ENCODE assay signal across 28 mouse cellular contexts in genomic region chr10:84901676-84902075, GRCm38 (mm10). TPM values are rescaled to one million over a fixed set of nuclear protein-coding genes. Genes with fewer than 3 reads are reported as not detected.
A peak's percentile ranks its signal among the peaks of the same experiment; 100 is the strongest.
DNase-seq lines count a peak whose midpoint lies in the region; ATAC-seq and TF ChIP-seq lines count a peak whose summit lies in the region.
"Had no signal": no experiment of that assay in that cellular context is flagged by ENCODE, and none has a peak within 500 bp of the region (broad histone marks: within the 10 kb centered on the region; RNA-seq: fewer than 3 reads in every experiment).

No protein-coding gene starts in this region.

- no peaks in the 10 kb centered on the region for H3K9me3 ChIP-seq in forebrain, embryonic 11.5 days (ENCODE audit: control insufficient read depth, low read length)
- H3K9me3 ChIP-seq in forebrain, embryonic 14.5 days (replicated peaks; ENCODE audit: control insufficient read depth, low read length) = no peaks in the 10 kb centered on the region
- H3K9me3 ChIP-seq in liver, embryonic 11.5 days (ENCODE audit: control insufficient read depth, low read length) = no peaks in the 10 kb centered on the region
- H3K9me3 ChIP-seq: embryonic facial prominence, embryonic 10.5 days; embryonic facial prominence, embryonic 15.5 days; forebrain, embryonic 13.5 days; heart, embryonic 13.5 days; hindbrain, embryonic 12.5 days; intestine, embryonic 15.5 days; lung, embryonic 15.5 days; neural tube, embryonic 12.5 days had no signal

- H3K4me3 ChIP-seq in forebrain, embryonic 11.5 days (ENCODE audit: low read depth, low read length) = no peak overlapping the region
- H3K4me3 ChIP-seq in forebrain, embryonic 14.5 days (ENCODE audit: low read depth, low read length) = no peak overlapping the region
- H3K4me3 ChIP-seq in liver, adult 2 months (ENCODE audit: insufficient read depth, low read depth, low read length) = no peak overlapping the region
- H3K4me3 ChIP-seq in liver, embryonic 11.5 days (ENCODE audit: low read depth, low read length) = no peak overlapping the region
- H3K4me3 ChIP-seq: embryonic facial prominence, embryonic 10.5 days; embryonic facial prominence, embryonic 15.5 days; forebrain, embryonic 13.5 days; heart, embryonic 13.5 days; hindbrain, embryonic 12.5 days; intestine, embryonic 15.5 days; lung, embryonic 15.5 days; neural tube, embryonic 12.5 days had no signal

- H3K27ac ChIP-seq in forebrain, embryonic 11.5 days (ENCODE audit: low read depth, low read length) = no peak overlapping the region
- H3K27ac ChIP-seq in forebrain, embryonic 14.5 days (ENCODE audit: low read depth, low read length) = no peak overlapping the region
- H3K27ac ChIP-seq in liver, adult 2 months (replicated peaks; ENCODE audit: insufficient read depth, low read depth, low read length) = no peak overlapping the region
- H3K27ac ChIP-seq in liver, embryonic 11.5 days (ENCODE audit: low read depth, low read length) = no peak overlapping the region
- H3K27ac ChIP-seq: embryonic facial prominence, embryonic 10.5 days; embryonic facial prominence, embryonic 15.5 days; forebrain, embryonic 13.5 days; heart, embryonic 13.5 days; hindbrain, embryonic 12.5 days; hindbrain, postnatal 0 days; intestine, embryonic 15.5 days; lung, embryonic 15.5 days; neural tube, embryonic 12.5 days; stomach, postnatal 0 days had no signal

- TF ChIP-seq POLR2A in liver, adult 2 months (IDR thresholded peaks at IDR 0.05; ENCODE audit: extremely low read depth, insufficient read depth, low read length) = no peak

- ATAC-seq in forebrain, embryonic 11.5 days (replicated peaks; ENCODE audit: low FRiP score) = no peak
- ATAC-seq in forebrain, embryonic 14.5 days = no peak
- ATAC-seq in liver, embryonic 11.5 days (replicated peaks; ENCODE audit: low FRiP score) = no peak
- ATAC-seq: CD4-positive, CD25-positive, alpha-beta regulatory T cell, adult 4 months; forebrain, embryonic 13.5 days; hindbrain, postnatal 0 days; intestine, embryonic 15.5 days; midbrain, embryonic 16.5 days had no signal

- peaks cover 4% of the 10 kb centered on the region; the same call in 1 of the 2 replicates for H3K4me1 ChIP-seq in forebrain, embryonic 11.5 days (replicated peaks; ENCODE audit: control insufficient read depth, insufficient read depth, low read length)
- H3K4me1 ChIP-seq in forebrain, embryonic 14.5 days (ENCODE audit: control insufficient read depth, insufficient read depth, low read length) = peaks cover 11% of the 10 kb centered on the region
- no peaks in the 10 kb centered on the region; the same call in none of the 2 replicates for H3K4me1 ChIP-seq in liver, adult 2 months (ENCODE audit: control insufficient read depth, insufficient read depth, low read length)
- peaks cover 24% of the 10 kb centered on the region for H3K4me1 ChIP-seq in liver, embryonic 11.5 days (replicated peaks; ENCODE audit: control insufficient read depth, insufficient read depth, low read length)

- intact Hi-C loops in heart, postnatal 25 days (cut with DNase I) = no loop called here

- WGBS in forebrain, embryonic 11.5 days = 77% methylated on average over 5 of the region's 5 CpGs
- 83% methylated on average over 5 of the region's 5 CpGs for WGBS in forebrain, embryonic 14.5 days
- WGBS in liver, adult 2 months = 74% methylated on average over 5 of the region's 5 CpGs
- WGBS in liver, embryonic 11.5 days = 80% methylated on average over 5 of the region's 5 CpGs

- no peaks in the 10 kb centered on the region for H3K27me3 ChIP-seq in forebrain, embryonic 11.5 days (ENCODE audit: control insufficient read depth, insufficient read depth, low read length)
- no peaks in the 10 kb centered on the region for H3K27me3 ChIP-seq in forebrain, embryonic 14.5 days (replicated peaks; ENCODE audit: control insufficient read depth, insufficient read depth, low read length)
- H3K27me3 ChIP-seq in liver, adult 2 months (ENCODE audit: control insufficient read depth, insufficient read depth, low read length) = no peaks in the 10 kb centered on the region
- no peaks in the 10 kb centered on the region for H3K27me3 ChIP-seq in liver, embryonic 11.5 days (replicated peaks; ENCODE audit: control insufficient read depth, insufficient read depth, low read length)
- H3K27me3 ChIP-seq: embryonic facial prominence, embryonic 15.5 days; forebrain, embryonic 13.5 days; heart, embryonic 13.5 days; hindbrain, embryonic 12.5 days; intestine, embryonic 15.5 days; lung, embryonic 15.5 days; neural tube, embryonic 12.5 days had no signal

- H3K4me2 ChIP-seq in forebrain, embryonic 11.5 days (ENCODE audit: low read depth, low read length, severe bottlenecking) = no peak overlapping the region
- no peak overlapping the region for H3K4me2 ChIP-seq in forebrain, embryonic 14.5 days (ENCODE audit: low read length)
- no peak overlapping the region for H3K4me2 ChIP-seq in liver, embryonic 11.5 days
- H3K4me2 ChIP-seq: embryonic facial prominence, embryonic 15.5 days; forebrain, embryonic 13.5 days; heart, embryonic 13.5 days; hindbrain, embryonic 12.5 days; intestine, embryonic 15.5 days; lung, embryonic 15.5 days; midbrain, embryonic 11.5 days; neural tube, embryonic 12.5 days had no signal

- H3K36me3 ChIP-seq in forebrain, embryonic 11.5 days (ENCODE audit: control insufficient read depth, insufficient read depth, low read length) = no peaks in the 10 kb centered on the region; the same call in 1 of the 2 replicates
- peaks cover 6% of the 10 kb centered on the region; the same call in 1 of the 2 replicates for H3K36me3 ChIP-seq in forebrain, embryonic 14.5 days (ENCODE audit: control insufficient read depth, insufficient read depth, low read length)
- no peaks in the 10 kb centered on the region for H3K36me3 ChIP-seq in liver, adult 2 months (ENCODE audit: control insufficient read depth, insufficient read depth, low read length)
- H3K36me3 ChIP-seq in liver, embryonic 11.5 days (ENCODE audit: control insufficient read depth, insufficient read depth, low read length) = no peaks in the 10 kb centered on the region
- H3K36me3 ChIP-seq: embryonic facial prominence, embryonic 10.5 days; embryonic facial prominence, embryonic 15.5 days; heart, embryonic 13.5 days; intestine, embryonic 15.5 days; lung, embryonic 15.5 days had no signal

- peak; percentile 21 for DNase-seq in forebrain, embryonic 11.5 days (ENCODE audit: low spot score)
- no peak for DNase-seq in forebrain, embryonic 14.5 days (ENCODE audit: low spot score)
- peak; percentile 40 to 64 for DNase-seq in heart, adult 18-20 months
- DNase-seq in heart, postnatal 25 days (ENCODE audit: low spot score) = no peak
- DNase-seq in liver, adult 2 months (ENCODE audit: extremely low read depth, low read depth, low spot score) = peak; percentile 73
- no peak for DNase-seq in liver, embryonic 11.5 days (ENCODE audit: low spot score)
- DNase-seq in layer of hippocampus, adult 9-10 months (ENCODE audit: low spot score) = no peak
- DNase-seq: cerebellum, adult 8-10 months; cerebellum, postnatal 25 days; layer of hippocampus, postnatal 36 days; left cerebral cortex, postnatal 4 days; liver; right cerebral cortex, adult 18-20 months; thymus, adult 18-20 months; thymus, postnatal 36 days had no signal

- no peaks in the 10 kb centered on the region for H3K79me2 ChIP-seq in liver, adult 2 months (ENCODE audit: control insufficient read depth, insufficient read depth, low read length)

- no peak overlapping the region for H3K9ac ChIP-seq in forebrain, embryonic 11.5 days (ENCODE audit: low read length)
- no peak overlapping the region for H3K9ac ChIP-seq in forebrain, embryonic 14.5 days (ENCODE audit: low read length)
- no peak overlapping the region for H3K9ac ChIP-seq in liver, adult 2 months (ENCODE audit: low read depth, low read length)
- no peak overlapping the region for H3K9ac ChIP-seq in liver, embryonic 11.5 days (ENCODE audit: low read depth, low read length)
- H3K9ac ChIP-seq: embryonic facial prominence, embryonic 15.5 days; forebrain, embryonic 13.5 days; heart, embryonic 13.5 days; hindbrain, embryonic 12.5 days; intestine, embryonic 15.5 days; lung, embryonic 15.5 days; neural tube, embryonic 12.5 days had no signal

- TF ChIP-seq CTCF in liver, adult 2 months (IDR thresholded peaks at IDR 0.05; ENCODE audit: low read depth, low read length) = no peak

RNA-seq across cellular contexts. Expression of gene Ric8b, which starts 15.7 kb away (rescaled TPM):
- 22.4 and 27.4 TPM in 2 replicates for polyA plus RNA-seq in forebrain, embryonic 11.5 days (2014; fragmentation: Nextera tagmentation; extraction: Ambion mirVana)
- polyA plus RNA-seq in forebrain, embryonic 14.5 days (2014; fragmentation: Nextera tagmentation; extraction: Ambion mirVana) = 31.2 and 36.8 TPM in 2 replicates
- total RNA-seq in heart, adult 18-20 months (2021) = 10 to 100 TPM; 37.8 to 42.2 TPM
- 10 to 100 TPM; 30.1 to 32.3 TPM for total RNA-seq in heart, postnatal 25 days (2021)
- 7.1 and 8.7 TPM in 2 replicates for total RNA-seq in liver, adult 2 months (2014; rRNA removed)
- 4.1 and 5.1 TPM in 2 replicates for polyA plus RNA-seq in liver, adult 2 months (2012; rRNA removed)
- 9.7 and 11.8 TPM in 2 replicates for polyA plus RNA-seq in liver, embryonic 11.5 days (2014; fragmentation: Nextera tagmentation; extraction: Ambion mirVana)

Comparison
In these comparisons a context has a peak if more than half of its experiments do, and no peak if none do; other contexts are left out.
1. DNase-seq: peak in forebrain, embryonic 11.5 days (single experiment), heart, adult 18-20 months (2 of 2) and liver, adult 2 months (single experiment); none in forebrain, embryonic 14.5 days (single experiment), heart, postnatal 25 days (single experiment), liver, embryonic 11.5 days (single experiment) and layer of hippocampus, adult 9-10 months (single experiment).